Mouse (Mus musculus) T-helper 17 cell (primary cell): ENCODE measurements around the gene Mosmo.

Experiments
- in situ Hi-C, 2 experiments: fragments of 300-600 bp; cut with MboI, MseI; formaldehyde crosslinking; loops; 1 replicate in 1 of 2; 2 replicates in 1 of 2; pipeline ENCODE4 v1.15.1; 2025; ENCODE audit warnings: high pct_unique_total_duplicates in 2 of 2

Mosmo gene

GRCm38 (mm10) chr7:120751330-120751729, 73.9 kb downstream of the Mosmo start:
- in situ Hi-C loops, result loop anchor here in 1 of 2 experiments (5.0 to 25.0 kb wide), 2 partner anchors 79 to 639 kb away; partner anchors contain the start of genes Pdzd9 and Tmem159

GRCm38 (mm10) chr7:120751906-120752305, 74.5 kb downstream of the Mosmo start:
- in situ Hi-C loops, result loop anchor here in 1 of 2 experiments (5.0 to 25.0 kb wide), 2 partner anchors 80 to 640 kb away; partner anchors contain the start of genes Pdzd9 and Tmem159

GRCm38 (mm10) chr7:120754671-120755070, 77.3 kb downstream of the Mosmo start:
- in situ Hi-C loops, result loop anchor here in 1 of 2 experiments (5.0 to 25.0 kb wide), 2 partner anchors 82 to 642 kb away; partner anchors contain the start of genes Pdzd9 and Tmem159

GRCm38 (mm10) chr7:120767369-120767768, 90.0 kb downstream of the Mosmo start:
- in situ Hi-C loops, result loop anchor here in 1 of 2 experiments (10.0 to 25.0 kb wide), 2 partner anchors 655 to 727 kb away; partner anchors contain the start of gene Tmem159

GRCm38 (mm10) chr7:120771389-120771788, 94.0 kb downstream of the Mosmo start:
- in situ Hi-C loops, result loop anchor here in 1 of 2 experiments (25.0 kb wide), 1 partner anchor 659 kb away; the partner anchor contains the start of gene Tmem159

GRCm38 (mm10) chr7:120778012-120778411, 100.6 kb downstream of the Mosmo start:
- in situ Hi-C loops, result no loop called here
